Mouse (Mus musculus) adipocyte (in vitro differentiated cells): ENCODE data around the gene Enox1.

Experiments used
- DNase-seq: peaks from one replicate; pipeline ENCODE4 v3.0.0-alpha.2; 2016; ENCODE audit warnings: low spot score

The Enox1 gene

DNA sequence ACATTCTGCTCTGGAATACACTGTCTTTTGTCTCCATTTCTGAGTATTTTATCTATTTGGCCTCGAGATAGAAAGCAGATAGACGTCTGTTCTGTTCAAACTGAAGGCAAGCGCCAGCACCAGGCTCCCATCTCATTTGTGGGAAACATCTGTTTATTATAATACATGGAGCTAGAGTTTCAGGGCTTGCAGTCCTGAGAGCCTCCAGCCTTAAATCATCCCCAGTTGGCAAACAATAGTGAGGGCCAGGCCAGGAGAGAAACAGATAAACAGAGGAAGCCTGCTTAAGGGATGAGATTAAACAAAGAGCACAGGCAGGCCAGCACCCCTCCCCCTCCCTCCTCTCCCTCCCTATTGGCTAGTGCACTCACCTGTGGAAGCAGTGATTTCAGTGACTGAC lies 417.9 kb downstream of the Enox1 start:
- DNase-seq, result peak; percentile 41

DNA sequence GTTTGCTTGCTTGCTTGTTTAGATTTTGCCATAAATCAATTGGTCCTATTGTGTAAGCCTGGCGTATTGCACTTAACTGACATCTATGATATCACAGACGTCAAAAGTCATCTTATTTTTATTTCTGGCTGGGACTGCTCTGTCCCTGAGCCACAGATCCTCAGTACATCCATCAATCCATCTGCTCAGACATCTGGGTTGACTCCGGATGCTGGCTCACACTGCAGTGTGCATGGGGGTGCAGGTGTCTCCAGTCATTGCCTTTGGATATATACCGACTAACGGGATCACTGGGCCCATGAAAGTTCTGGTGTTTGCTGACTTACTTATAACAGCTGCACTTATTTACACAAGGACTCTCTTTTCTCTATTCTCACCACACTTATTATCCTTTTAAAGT lies 419.8 kb downstream of the Enox1 start:
- DNase-seq, result no peak

DNA sequence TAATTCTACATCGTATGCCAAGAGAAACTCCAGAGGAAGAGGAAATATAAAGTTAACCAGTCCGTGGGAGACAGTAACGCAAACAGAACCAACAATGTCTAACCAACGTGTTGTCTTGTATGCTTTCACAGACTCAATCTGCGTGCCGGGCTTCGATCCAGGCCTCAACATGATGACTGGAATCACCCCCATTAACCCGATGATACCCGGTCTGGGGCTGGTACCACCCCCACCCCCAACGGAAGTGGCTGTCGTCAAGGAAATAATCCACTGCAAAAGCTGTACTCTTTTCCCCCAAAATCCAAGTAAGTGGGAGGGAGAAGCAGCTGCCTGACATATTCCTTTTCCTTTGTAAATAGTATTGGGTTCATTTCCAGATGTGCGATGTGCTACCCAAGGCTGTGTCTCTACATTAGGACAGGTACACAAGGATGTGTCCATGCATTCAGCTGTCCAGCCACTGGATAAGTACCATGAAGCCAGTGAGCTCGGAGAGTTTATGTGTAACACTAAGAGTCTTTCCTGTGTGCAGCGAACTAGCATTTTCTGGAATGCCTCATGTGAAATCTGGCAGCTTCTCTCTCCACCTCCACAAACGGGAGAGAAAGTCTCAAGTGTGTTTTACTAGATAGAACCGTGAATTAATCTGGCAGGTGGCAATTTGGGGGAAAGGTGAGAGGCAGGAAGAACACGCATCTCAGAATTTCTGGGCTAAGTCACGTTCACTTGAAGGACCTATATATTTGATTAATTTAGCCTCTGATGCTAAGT lies 421.1 kb downstream of the Enox1 start:
- DNase-seq, result no peak

DNA sequence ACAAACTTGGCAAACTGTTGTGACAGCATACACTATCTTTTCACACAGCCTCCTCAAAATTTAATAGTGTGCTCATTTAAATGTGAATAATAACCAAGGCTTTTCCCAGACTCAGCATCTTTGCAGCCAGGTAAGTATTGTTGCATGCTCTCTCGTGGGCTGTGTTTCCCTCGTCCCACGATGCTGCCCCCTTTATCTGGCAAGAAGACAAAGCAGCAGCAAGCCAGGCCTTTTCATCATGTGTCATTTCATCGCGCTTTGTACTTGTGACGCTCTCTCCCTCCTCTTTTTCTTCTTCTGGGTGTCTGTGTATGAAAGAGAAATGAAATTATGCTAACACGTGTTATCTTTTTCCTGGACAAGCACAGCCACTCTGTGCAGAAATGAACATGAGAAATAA lies 421.8 kb downstream of the Enox1 start:
- DNase-seq, result no peak

DNA sequence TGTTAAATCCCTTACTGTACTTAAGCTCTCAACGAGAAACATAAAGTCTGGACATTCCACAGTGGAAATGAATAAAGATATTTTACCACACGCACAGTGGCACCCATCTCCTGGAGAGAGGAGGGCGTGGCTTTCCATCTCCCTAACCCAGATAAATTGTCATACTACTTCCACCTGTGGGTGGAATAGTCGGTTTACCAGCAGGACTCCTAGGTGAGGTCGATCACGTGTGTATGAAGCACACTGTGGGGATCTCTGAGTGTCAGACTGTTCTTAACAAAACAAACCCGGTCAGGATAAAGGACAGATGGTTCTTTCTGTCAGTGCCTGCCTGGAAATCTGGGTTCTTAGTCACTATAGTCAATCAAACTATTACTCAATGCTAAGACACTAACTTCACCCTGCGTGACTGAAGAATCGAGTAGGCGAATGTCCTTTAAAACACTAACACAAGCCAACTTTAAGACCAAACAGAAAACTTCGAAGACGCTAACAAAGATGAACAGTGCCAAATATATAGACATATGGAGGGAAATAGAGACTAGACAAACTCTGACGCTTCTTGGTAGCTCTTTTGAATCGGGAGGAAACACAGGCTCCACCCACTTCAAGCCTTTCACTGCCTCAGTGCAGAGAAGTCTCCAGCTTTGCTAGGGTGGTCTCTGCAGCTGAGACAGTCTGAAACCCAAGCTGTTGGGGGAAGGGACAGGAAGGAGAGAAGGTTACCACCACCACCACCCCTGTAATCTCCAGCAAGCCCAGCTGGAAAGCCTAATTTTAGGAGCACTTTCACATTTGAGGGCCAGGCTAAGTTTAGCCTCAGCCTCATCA lies 423.8 kb downstream of the Enox1 start:
- peak; percentile 14 for DNase-seq

DNA sequence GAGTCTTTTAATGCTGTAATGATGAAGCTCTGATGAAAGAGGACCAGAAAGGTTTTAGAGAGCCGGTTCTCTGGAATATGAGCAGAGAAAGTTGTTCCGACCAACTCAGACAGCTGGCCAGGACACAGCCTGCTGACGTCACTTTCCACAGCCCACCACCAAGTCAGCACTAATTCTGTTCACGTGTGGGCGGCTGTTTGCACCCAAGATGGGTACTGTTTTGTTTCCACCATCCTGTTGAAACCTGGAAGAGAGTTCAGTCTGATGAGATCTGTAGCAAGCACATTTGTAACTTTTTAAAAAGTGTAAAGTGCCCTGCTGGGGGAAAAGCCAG lies 424.3 kb downstream of the Enox1 start:
- DNase-seq, result no peak

DNA sequence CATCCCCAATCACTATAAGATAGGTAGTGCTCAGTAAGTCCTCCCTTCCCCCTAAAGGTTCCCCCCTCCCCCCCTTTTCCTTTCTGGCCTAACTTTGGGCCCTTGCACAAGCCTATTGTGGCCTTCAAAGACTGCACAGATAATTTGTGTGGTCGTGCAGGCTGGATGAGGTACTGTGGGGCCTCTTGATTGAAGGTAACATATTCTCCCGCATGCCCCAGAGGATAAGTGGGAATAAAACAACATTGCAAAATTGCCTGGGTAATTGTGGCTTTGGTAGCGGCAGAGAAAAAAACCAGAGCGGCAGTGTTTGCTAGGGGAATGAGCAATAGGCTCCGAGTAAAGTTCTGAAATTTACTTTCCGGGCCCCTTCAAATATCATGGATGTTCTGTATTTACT lies 425.1 kb downstream of the Enox1 start:
- no peak for DNase-seq

DNA sequence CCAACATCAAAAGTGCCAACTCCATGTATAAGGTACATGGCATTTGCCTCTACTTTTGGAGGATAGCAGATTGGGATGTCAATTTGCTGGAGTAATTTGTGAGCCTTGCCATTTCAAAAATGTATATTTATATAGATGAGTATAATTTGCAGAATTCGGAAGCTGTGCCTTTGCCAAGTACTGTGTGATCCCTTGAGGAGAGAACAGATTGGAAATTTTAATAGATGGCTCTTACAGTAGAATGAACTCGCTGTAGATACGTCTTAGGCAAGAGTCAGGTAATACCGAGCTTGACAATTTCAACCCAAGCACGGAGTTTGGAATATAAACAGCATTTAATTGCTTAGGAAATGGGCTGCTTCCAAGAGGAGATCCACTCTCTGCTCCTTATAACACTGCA lies 427.9 kb downstream of the Enox1 start:
- no peak for DNase-seq

DNA sequence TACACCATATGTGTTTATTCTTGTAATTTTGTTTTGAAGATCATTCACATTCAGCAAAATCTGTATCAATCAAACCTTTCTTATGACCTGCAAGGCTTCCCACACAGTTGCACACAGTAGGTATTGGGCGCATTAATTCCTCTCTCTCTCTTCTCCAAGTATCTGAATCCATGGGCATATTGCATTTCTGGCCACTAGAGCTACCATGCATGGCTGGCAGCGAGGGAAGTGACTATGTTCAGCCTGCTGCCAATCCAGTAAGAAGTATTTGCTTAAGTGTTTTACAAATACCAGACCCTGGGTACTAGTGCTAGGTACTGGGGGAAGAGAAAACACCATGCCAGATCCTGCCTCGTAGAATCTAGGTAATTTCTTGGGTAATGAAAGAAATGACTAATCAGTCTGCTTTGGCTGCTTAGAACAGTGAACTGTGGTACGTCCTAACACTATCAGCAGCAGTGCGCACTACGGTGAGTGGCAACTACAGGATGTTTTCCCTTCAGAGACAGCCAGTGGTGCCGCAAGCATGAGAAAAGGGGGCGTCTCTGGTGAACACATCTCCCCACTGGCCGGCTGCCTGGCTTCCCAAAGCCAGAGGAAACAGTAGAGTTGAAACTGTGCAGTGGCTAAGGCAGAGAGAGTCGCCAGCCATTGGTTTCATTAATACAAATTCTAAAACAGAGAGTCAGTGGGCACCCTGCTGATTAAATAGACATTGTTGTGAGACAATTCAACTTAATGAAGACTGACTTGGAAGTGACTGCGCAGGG lies 428.7 kb downstream of the Enox1 start:
- no peak for DNase-seq

DNA sequence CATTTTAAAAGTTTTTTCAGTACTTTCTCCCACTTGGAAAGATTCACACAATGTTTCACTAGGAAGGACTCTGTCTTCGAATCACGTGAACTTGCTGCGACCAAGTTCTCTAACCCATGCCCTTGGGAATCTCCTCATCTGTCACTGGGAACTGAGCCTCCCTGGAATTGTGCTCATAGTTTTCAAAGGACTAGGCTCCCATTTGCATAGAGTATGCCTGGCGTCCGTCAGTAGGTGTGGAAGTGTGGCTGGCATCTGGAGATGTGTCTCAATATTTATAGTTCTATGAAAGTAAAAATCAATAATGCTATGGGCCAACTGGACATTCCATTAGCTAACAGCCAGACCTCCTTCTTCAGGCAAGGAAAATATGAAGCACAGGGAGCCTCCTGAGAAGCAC lies 429.5 kb downstream of the Enox1 start:
- no peak for DNase-seq

DNA sequence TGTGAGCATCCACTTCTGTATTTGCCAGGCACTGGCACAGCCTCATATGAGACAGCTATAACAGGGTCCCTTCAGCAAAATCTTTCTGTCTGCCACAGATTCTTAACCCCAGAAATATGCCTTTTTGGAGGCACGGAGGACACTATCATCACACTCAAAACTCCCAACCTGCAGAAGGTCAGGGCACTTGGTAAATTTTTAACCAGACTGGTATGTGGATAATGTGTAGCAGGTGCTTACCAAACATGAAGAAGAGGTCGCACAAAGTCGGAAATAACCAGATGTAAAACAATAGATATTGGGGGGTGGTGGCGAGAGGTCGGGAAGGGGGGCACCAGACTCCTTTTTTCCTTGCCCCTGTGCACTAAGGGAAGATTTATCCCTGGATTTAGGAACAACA lies 430.6 kb downstream of the Enox1 start:
- DNase-seq, result no peak

DNA sequence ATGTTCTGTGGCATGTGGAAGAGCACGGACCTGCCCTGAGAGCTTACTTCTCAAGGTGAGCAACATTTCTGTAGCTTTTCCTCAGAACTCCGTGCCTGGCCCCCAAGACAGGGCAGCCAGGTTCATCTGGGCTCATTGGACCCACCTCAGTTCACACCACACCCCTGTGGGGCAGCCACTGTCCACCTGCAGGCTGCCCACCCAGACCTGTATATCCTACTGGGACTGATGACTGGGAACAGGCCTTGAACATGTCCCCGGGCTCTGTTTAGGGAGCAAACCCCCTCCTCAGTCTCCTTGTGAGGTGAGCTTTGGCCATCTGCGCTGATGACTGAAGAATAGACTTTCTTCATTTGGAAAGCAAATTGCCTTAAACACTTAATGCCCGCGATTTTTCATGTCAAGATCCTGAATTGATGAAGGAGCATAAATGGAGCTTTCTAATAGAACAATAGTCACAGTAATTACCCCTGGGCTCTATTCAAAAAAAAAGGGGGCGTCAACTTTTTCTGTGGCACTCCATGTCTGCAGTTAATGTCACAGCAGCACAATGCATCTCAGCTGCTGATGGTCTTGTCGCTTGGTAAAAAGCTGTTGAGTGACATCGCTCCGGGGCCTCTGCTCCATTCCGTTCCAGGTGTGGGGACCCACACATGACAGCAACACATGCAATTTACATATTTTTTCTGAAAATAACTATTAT lies 436.7 kb downstream of the Enox1 start:
- no peak for DNase-seq

DNA sequence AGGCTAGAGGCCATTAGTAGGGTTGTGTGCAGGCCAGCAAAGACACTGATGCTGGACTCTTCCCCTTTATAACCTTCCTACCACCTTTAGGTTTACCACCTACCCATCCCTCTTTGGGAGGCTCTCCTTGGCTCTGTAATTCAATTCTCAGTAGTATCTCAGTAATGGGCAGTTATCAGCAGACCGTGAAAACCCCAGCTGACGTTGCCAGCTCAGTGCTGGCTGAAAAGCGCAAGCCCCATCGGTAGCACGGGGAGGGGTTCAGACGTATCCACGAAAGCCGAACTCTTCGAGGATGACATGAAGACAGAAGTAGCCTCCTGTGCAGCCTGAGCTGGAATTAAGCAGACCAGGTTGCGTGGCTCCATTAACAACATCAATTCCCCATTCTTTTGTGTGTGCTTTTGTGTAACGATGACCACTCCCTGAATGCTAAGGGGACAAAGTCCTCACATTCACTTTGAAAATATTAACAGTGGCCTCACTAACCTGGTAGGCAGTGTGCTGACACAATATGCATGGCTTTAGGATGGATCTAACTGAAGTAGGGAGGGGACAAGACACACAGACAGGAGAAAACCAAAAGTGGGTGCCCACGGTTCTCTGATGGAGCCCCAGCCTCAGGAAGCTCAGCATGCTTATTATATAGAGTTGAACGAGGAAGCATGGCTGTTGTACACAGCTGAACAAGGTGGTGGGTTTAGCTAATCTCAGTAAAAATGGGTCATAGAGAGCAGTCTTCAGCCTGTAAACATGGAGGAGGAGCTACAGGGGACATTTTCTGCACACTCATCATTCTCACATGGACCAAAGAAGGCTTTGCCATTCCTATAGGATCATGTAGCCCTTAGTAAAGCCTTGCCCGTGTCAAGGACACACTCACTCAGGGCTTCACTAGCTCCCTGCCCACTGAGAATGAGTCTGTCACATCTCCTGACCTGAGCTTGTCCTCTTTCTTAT lies 439.9 kb downstream of the Enox1 start:
- no peak for DNase-seq

DNA sequence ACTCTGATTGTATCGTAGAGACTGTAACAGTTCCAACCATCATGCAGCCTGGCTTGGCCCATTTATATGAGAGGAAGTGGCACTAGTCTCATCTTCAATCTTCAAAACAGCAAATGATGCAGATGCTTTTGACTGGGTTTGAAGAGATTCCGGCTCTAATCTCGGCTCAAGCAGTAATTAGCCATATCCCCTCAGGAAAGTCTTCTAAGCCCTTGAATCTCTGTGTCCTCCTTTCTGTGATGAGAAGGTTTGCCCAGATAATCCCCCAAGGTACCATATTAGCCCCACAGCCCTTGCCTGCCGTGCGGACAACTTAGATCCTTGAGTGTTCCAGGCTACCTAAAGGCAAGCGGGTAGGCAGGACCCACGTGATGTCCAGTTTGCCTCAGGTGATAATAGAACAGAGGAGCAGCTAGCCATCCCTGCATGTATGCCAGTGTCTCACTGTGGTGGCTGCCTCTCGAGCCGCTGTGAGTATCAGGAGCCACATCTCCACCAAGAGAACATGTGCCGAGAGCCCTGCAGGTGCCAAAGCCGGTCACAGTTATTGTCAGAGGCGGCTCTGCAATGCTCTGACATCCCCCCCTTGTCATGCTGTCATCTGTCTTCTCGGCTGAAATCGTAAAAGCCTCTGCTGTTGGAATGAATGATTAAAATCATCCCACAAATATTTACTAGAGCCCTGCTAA lies 442.6 kb downstream of the Enox1 start:
- no peak for DNase-seq

DNA sequence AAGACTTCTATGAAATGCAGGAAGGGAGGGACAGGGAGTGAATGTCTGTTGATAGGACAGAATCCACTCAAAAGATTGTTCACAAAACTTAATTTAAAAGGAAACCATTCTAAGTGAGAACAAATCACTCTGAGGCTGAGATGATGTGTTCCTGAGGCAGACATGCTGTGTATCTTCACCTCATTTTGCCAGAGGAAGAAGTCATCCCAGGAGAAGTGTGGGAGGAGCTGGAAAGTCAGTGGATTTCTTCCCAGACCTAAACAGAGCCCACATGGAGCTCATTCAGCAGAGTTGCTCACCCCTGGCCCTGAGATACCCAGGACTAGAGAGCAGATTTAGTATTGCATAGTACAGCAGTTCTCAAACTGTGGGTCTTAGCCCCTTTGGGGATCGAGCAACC lies 444.2 kb downstream of the Enox1 start:
- no peak for DNase-seq

DNA sequence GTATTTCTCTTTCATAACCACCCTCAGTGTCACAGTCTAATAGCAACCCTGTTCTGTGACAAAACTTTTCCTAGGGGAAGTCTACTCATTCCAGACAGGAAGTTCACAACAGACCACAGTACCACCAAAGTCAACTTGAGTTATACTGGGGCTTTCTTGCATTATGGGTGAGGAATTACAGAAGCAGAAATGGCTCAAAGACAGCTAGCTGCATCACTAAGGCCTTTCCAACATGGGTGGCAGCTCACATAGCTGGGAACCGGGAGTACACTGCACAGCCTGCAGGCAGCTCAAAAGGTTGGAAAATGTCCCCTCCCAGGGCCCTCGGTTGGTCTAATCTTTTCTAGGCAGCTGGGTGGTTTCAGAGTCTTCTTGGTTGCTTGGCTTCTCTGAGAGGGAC lies 444.9 kb downstream of the Enox1 start:
- DNase-seq, result no peak

DNA sequence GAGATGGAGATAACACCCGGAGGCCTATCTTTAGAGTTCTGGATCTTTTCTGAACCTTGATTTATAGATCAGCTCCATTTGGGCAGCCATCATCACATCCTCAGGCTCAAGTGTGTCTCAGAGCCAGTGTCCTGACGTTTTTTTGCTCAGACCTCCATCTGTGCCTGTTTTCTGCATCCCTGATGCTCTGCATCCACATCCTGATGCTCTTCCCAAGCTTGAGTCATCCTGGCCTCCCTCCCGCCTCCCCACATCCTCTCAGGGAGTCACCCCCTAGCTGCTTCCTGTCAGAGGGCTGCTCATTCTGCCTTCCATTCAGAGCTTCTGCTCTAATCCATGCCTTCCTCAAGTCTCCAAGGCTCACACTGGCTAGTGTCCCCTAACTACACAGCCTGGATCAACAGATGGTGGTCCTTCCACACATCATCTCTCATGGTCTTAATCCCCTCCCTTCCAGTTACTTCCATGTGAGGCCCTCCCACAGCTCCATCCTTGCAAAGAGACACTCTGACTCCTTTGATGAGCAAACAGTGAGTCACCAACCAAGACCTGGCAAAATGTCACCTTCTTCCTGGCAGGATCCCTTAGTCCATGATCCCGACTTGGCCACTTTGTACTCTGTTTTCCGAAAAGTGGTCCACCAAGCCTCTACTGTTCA lies 451.7 kb downstream of the Enox1 start:
- no peak for DNase-seq

DNA sequence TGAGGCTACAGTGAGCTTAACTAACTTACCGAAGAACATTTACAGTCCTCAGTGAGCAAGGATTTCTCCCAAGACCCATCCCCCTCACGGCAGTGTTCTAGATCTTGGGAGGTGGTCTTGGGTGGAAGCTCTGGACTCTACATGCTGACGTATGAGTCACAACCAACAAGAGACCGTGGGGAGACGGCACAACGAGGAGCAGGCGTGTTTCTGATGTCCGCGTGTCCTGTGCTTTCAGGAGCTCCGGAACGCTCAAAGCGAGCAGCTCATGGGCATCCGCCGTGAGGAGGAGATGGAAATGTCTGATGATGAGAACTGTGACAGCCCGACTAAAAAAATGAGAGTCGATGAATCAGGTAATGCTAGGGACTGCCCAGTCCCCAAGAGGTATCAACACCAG lies 458.6 kb downstream of the Enox1 start:
- no peak for DNase-seq

DNA sequence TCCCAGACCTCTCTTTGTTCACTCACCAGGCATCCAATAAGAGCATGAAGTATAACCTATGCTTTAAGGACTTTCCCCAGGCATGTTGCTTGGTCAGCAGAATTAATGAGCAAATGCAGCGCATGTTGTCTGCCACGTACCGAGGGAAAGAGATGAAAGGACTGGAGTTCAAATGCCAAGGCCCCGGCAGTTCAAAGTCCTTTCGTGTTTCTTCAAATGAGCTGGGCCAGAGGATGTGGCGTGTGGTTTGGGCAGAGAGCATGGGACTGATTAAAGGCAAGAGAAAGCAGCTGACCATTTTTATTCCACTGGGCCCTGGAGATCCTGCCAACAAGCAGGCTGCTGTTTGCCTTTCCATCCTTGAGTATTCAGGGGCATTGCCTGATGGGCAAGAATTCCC lies 460.7 kb downstream of the Enox1 start:
- DNase-seq, result peak; percentile 21
